Mouse (Mus musculus) embryonic fibroblast, embryonic 13.5 days (primary cell): ENCODE results near the gene Vcam1. TPM values are rescaled to one million over a fixed set of nuclear protein-coding genes. Genes with fewer than 3 reads are reported as not detected.

Experiments
- H3K27ac ChIP-seq: 2 replicates; pipeline ENCODE4 v1.5.1; 2012; ENCODE audit warnings: low read length, control low read depth, inconsistent platforms; ENCODE audit not compliant: insufficient read depth
- H3K4me1 ChIP-seq: 2 replicates; pipeline ENCODE4 v1.6.1; 2011; ENCODE audit warnings: low read length; ENCODE audit not compliant: control insufficient read depth, insufficient read depth
- H3K4me3 ChIP-seq: 2 replicates; pipeline ENCODE4 v1.5.1; 2011; ENCODE audit warnings: mild to moderate bottlenecking, control low read depth, low read length; ENCODE audit not compliant: insufficient read depth
- CTCF ChIP-seq: IDR thresholded peaks from 2 replicates; pipeline ENCODE4 v1.5.1; 2011; ENCODE audit warnings: mild to moderate bottlenecking, control low read depth, low read length, moderate library complexity, borderline replicate concordance; ENCODE audit not compliant: insufficient read depth
- POLR2A ChIP-seq: IDR thresholded peaks from 2 replicates; pipeline ENCODE4 v1.6.1; 2011; ENCODE audit warnings: low read depth, mild to moderate bottlenecking, control low read depth, low read length, moderate library complexity
- polyA plus RNA-seq: library from polyadenylated mRNA; stranded (reverse); fragments of >200 nt; gene quantifications from 2 replicates; pipeline ENCODE4 v1.2.4, GENCODE M21; 2011; ENCODE audit warnings: low read depth; ENCODE audit not compliant: missing spikeins, insufficient read length

Vcam1 gene
- polyA plus RNA-seq, 1 experiment: 127 TPM

- H3K4me3 ChIP-seq: no peak overlapping the region
- H3K4me1 ChIP-seq: peaks cover 33% of the 10 kb centered on the region
- TF ChIP-seq POLR2A (no peak), CTCF (no peak)
- no peak overlapping the region for H3K27ac ChIP-seq
Observed at GRCm38 (mm10) chr3:116117046-116117445, 12.4 kb downstream of the Vcam1 start.

GRCm38 (mm10) chr3:116114249-116115188 lies 15.0 kb downstream of the Vcam1 start:
- H3K4me3 ChIP-seq: peak overlapping the region; percentile 18; the same call in 1 of the 2 replicates

GRCm38 (mm10) chr3:116113443-116114241 lies 15.8 kb downstream of the Vcam1 start:
- H3K27ac ChIP-seq: peak overlapping the region; percentile 99
- peak overlapping the region; percentile 9; the same call in 1 of the 2 replicates for H3K4me3 ChIP-seq
- TF ChIP-seq POLR2A: no peak; the same call in 1 of the 2 replicates
- TF ChIP-seq CTCF: no peak
- H3K4me1 ChIP-seq: peaks cover 17% of the 10 kb centered on the region

More at GRCm38 (mm10) chr3:116114249-116115188, 15.0 kb downstream of the Vcam1 start:
- Histone ChIP-seq H3K27ac (peak overlapping the region; percentile 99), H3K4me1 (peaks cover 21% of the 10 kb centered on the region)
- TF ChIP-seq CTCF: no peak
- peak; percentile 28; the same call in 1 of the 2 replicates for TF ChIP-seq POLR2A

GRCm38 (mm10) chr3:116112816-116113405 lies 16.6 kb downstream of the Vcam1 start:
- H3K4me1 ChIP-seq: peaks cover 17% of the 10 kb centered on the region
- TF ChIP-seq POLR2A (no peak), CTCF (no peak)

GRCm38 (mm10) chr3:116105713-116106112 lies 23.8 kb downstream of the Vcam1 start:
- 0 out of 2 replicates have a peak overlapping the region, but pooled peaks have one; percentile 18 for H3K27ac ChIP-seq
- TF ChIP-seq CTCF (no peak), POLR2A (no peak)
- H3K4me1 ChIP-seq: 0 out of 2 replicates have a peak, but pooled peaks cover 2% of the 10 kb centered on the region
- no peak overlapping the region for H3K4me3 ChIP-seq

More at GRCm38 (mm10) chr3:116112816-116113405, 16.6 kb downstream of the Vcam1 start:
- Histone ChIP-seq H3K4me3 (no peak overlapping the region), H3K27ac (peak overlapping the region; percentile 99)

GRCm38 (mm10) chr3:116104866-116105647 lies 24.4 kb downstream of the Vcam1 start:
- no peak overlapping the region for H3K4me3 ChIP-seq
- peak overlapping the region; percentile 62; the same call in 1 of the 2 replicates for H3K27ac ChIP-seq
- 0 out of 2 replicates have a peak, but pooled peaks cover 2% of the 10 kb centered on the region for H3K4me1 ChIP-seq
- TF ChIP-seq POLR2A: no peak
- TF ChIP-seq CTCF: no peak

GRCm38 (mm10) chr3:116104270-116104669 lies 25.2 kb downstream of the Vcam1 start:
- Histone ChIP-seq H3K4me1 (0 out of 2 replicates have a peak, but pooled peaks cover 2% of the 10 kb centered on the region), H3K4me3 (no peak overlapping the region), H3K27ac (no peak overlapping the region)
- TF ChIP-seq CTCF (no peak), POLR2A (no peak)

- Histone ChIP-seq H3K4me1 (0 out of 2 replicates have a peak, but pooled peaks cover 2% of the 10 kb centered on the region), H3K4me3 (no peak overlapping the region), H3K27ac (no peak overlapping the region)
- no peak for TF ChIP-seq CTCF
- no peak for TF ChIP-seq POLR2A
Observed at GRCm38 (mm10) chr3:116100850-116101249, 28.6 kb downstream of the Vcam1 start.

GRCm38 (mm10) chr3:116095934-116096333 lies 33.6 kb downstream of the Vcam1 start:
- Histone ChIP-seq H3K4me3 (no peak overlapping the region), H3K27ac (no peak overlapping the region), H3K4me1 (no peaks in the 10 kb centered on the region)
- TF ChIP-seq POLR2A (no peak), CTCF (no peak)
